Mouse (Mus musculus): ENCODE results near the gene Acbd6. TPM values are rescaled to one million over a fixed set of nuclear protein-coding genes. Genes with fewer than 3 reads are reported as not detected.

Gene Acbd6
- polyA plus RNA-seq, 1 experiment from 2014 or later = 107 TPM

GRCm38 (mm10) chr1:155731156-155731555 lies 173.2 kb downstream of the Acbd6 start:
- H3K9ac ChIP-seq = no peak overlapping the region
- no peak overlapping the region for H3K4me3 ChIP-seq
- ATAC-seq (ENCODE audit: insufficient number of reproducible peaks, insufficient read depth, low FRiP score, low TSS enrichment) = no peak
- no peaks in the 10 kb centered on the region for H3K4me1 ChIP-seq
- 2% methylated on average over 2 of the region's 2 CpGs for WGBS
- peaks cover 93% of the 10 kb centered on the region for H3K27me3 ChIP-seq
- H3K4me2 ChIP-seq (replicated peaks) = no peak overlapping the region
- H3K27ac ChIP-seq = no peak overlapping the region
- H3K9me3 ChIP-seq = no peaks in the 10 kb centered on the region
- H3K36me3 ChIP-seq = no peaks in the 10 kb centered on the region

GRCm38 (mm10) chr1:155736096-155736825 lies 178.3 kb downstream of the Acbd6 start:
- no peak overlapping the region for H3K4me2 ChIP-seq (replicated peaks)
- H3K27ac ChIP-seq = no peak overlapping the region
- peaks cover 94% of the 10 kb centered on the region for H3K27me3 ChIP-seq
- no peaks in the 10 kb centered on the region for H3K9me3 ChIP-seq
- H3K4me1 ChIP-seq = peaks cover 7% of the 10 kb centered on the region
- no peak overlapping the region for H3K9ac ChIP-seq
- under 1% methylated on average over 26 of the region's 26 CpGs for WGBS
- ATAC-seq (ENCODE audit: insufficient number of reproducible peaks, insufficient read depth, low FRiP score, low TSS enrichment) = no peak
- no peaks in the 10 kb centered on the region for H3K36me3 ChIP-seq
- no peak overlapping the region for H3K4me3 ChIP-seq

GRCm38 (mm10) chr1:155737017-155737808 lies 179.3 kb downstream of the Acbd6 start:
- Histone ChIP-seq H3K4me3 (no peak overlapping the region), H3K4me2 (replicated peaks) (no peak overlapping the region)

GRCm38 (mm10) chr1:155737809-155738383 lies 180.0 kb downstream of the Acbd6 start:
- Histone ChIP-seq H3K4me3 (no peak overlapping the region), H3K27ac (no peak overlapping the region), H3K36me3 (no peaks in the 10 kb centered on the region), H3K4me2 (replicated peaks) (no peak overlapping the region), H3K9me3 (no peaks in the 10 kb centered on the region), H3K9ac (no peak overlapping the region), H3K4me1 (peaks cover 24% of the 10 kb centered on the region), H3K27me3 (peaks cover 94% of the 10 kb centered on the region)
- ATAC-seq (ENCODE audit: insufficient number of reproducible peaks, insufficient read depth, low FRiP score, low TSS enrichment) = no peak
- WGBS = under 1% methylated on average over 25 of the region's 25 CpGs

More at GRCm38 (mm10) chr1:155737017-155737808, 179.3 kb downstream of the Acbd6 start:
- WGBS = under 1% methylated on average over 58 of the region's 58 CpGs
- ATAC-seq (ENCODE audit: insufficient number of reproducible peaks, insufficient read depth, low FRiP score, low TSS enrichment) = no peak
- Histone ChIP-seq H3K36me3 (no peaks in the 10 kb centered on the region), H3K4me1 (peaks cover 17% of the 10 kb centered on the region), H3K27ac (no peak overlapping the region), H3K9me3 (no peaks in the 10 kb centered on the region), H3K9ac (no peak overlapping the region), H3K27me3 (peaks cover 94% of the 10 kb centered on the region)

Other genes with a start within 250 kb of the Acbd6 start
- gene Xpr1, start 140.7 kb upstream of the Acbd6 start, polyA plus RNA-seq (2016; fragmentation: Nextera tagmentation; extraction: Ambion mirVana) = 10.3 and 10.5 TPM in 2 replicates
- gene Lhx4, start 193.6 kb downstream of the Acbd6 start, polyA plus RNA-seq (2016; fragmentation: Nextera tagmentation; extraction: Ambion mirVana) = 0.04 and 0.14 TPM in 2 replicates

All from embryonic facial prominence, embryonic 12.5 days (tissue).